ENCODE assay signal across 8 mouse cellular contexts in genomic region chr7:29211013-29211412, GRCm38 (mm10). TPM values are rescaled to one million over a fixed set of nuclear protein-coding genes. Genes with fewer than 3 reads are reported as not detected.
A peak's percentile ranks its signal among the peaks of the same experiment; 100 is the strongest.
DNase-seq lines count a peak whose midpoint lies in the region; ATAC-seq and TF ChIP-seq lines count a peak whose summit lies in the region.
"Not testable (repeated sequence)": the region's sequence is repeated elsewhere in the genome, so short reads cannot be mapped to it uniquely, and the experiment has no call there.

No protein-coding gene starts in this region.

- 0 out of 2 replicates have a peak overlapping the region, but pooled peaks have one; percentile 1 for H3K9ac ChIP-seq in CH12.LX (ENCODE audit: insufficient read depth, low read depth)
- H3K9ac ChIP-seq in forebrain, postnatal 0 days; lung, embryonic 14.5 days: not testable (repeated sequence)
- H3K9ac ChIP-seq in stomach, postnatal 0 days (ENCODE audit: low read length): peak overlapping the region; percentile 0; the same call in 1 of the 2 replicates

- H3K36me3 ChIP-seq in CH12.LX (replicated peaks in 1 of 2; ENCODE audit: control insufficient read depth in 1 of 2, insufficient read depth in 1 of 2, low read length in 1 of 2); forebrain, postnatal 0 days (ENCODE audit: insufficient read depth); hindbrain, embryonic 10.5 days; lung, embryonic 14.5 days (ENCODE audit: insufficient read depth); stomach, postnatal 0 days (ENCODE audit: control insufficient read depth, insufficient read depth, low read length): not testable (repeated sequence)

- not testable (repeated sequence) for H3K9me3 ChIP-seq in CH12.LX (replicated peaks; ENCODE audit: low read length); forebrain, postnatal 0 days (ENCODE audit: low read length); hindbrain, embryonic 10.5 days; lung, embryonic 14.5 days (ENCODE audit: low read depth, low read length); stomach, postnatal 0 days (ENCODE audit: control insufficient read depth, low read length)

- H3K27ac ChIP-seq in CH12.LX (ENCODE audit: insufficient read depth, low read depth): peak overlapping the region; percentile 47
- not testable (repeated sequence) for H3K27ac ChIP-seq in cerebellum, adult 2 months (ENCODE audit: insufficient read depth, low read length); forebrain, postnatal 0 days (ENCODE audit: low read depth, low read length)
- peak overlapping the region; percentile 62 for H3K27ac ChIP-seq in hindbrain, embryonic 10.5 days
- peak overlapping the region; percentile 80; the same call in 1 of the 2 replicates for H3K27ac ChIP-seq in lung, embryonic 14.5 days (ENCODE audit: low read depth)
- peak overlapping the region; percentile 69 for H3K27ac ChIP-seq in stomach, postnatal 0 days (replicated peaks)

- peak overlapping the region; percentile 9 for H3K4me2 ChIP-seq in CH12.LX (ENCODE audit: insufficient read depth, low read depth, poor library complexity, severe bottlenecking)
- H3K4me2 ChIP-seq in forebrain, postnatal 0 days (ENCODE audit: low read depth): peak overlapping the region; percentile 50
- peak overlapping the region; percentile 62 for H3K4me2 ChIP-seq in lung, embryonic 14.5 days
- peak overlapping the region; percentile 23 for H3K4me2 ChIP-seq in stomach, postnatal 0 days (replicated peaks; ENCODE audit: low read depth)

- H3K4me3 ChIP-seq in CH12.LX (replicated peaks in 1 of 3; ENCODE audit: low read depth in 2 of 3, low read length in 2 of 3, poor library complexity in 1 of 3): peak overlapping the region; percentile 40 to 52 (median 52)
- H3K4me3 ChIP-seq in cerebellum, adult 2 months (replicated peaks; ENCODE audit: insufficient read depth, low read depth, low read length): peak overlapping the region; percentile 46
- peak overlapping the region; percentile 27 for H3K4me3 ChIP-seq in forebrain, postnatal 0 days (ENCODE audit: low read depth, low read length)
- H3K4me3 ChIP-seq in hindbrain, embryonic 10.5 days: peak overlapping the region; percentile 48
- peak overlapping the region; percentile 33 for H3K4me3 ChIP-seq in lung, embryonic 14.5 days (ENCODE audit: low read depth, low read length)
- peak overlapping the region; percentile 24 for H3K4me3 ChIP-seq in stomach, postnatal 0 days (ENCODE audit: low read depth, low read length)

- TF ChIP-seq EP300 in CH12.LX (IDR thresholded peaks at IDR 0.05; ENCODE audit: low read length); stomach, postnatal 0 days (optimal IDR thresholded peaks at IDR 0.05): not testable (repeated sequence)

- ATAC-seq in forebrain, postnatal 0 days: 0 out of 2 replicates have a peak, but pooled peaks have one; percentile 7
- ATAC-seq in lung, embryonic 14.5 days (ENCODE audit: insufficient read depth): peak; percentile 11; the same call in 1 of the 2 replicates
- peak; percentile 74 for ATAC-seq in stomach, postnatal 0 days (ENCODE audit: low FRiP score, low TSS enrichment)

- not testable (repeated sequence) for H3K79me2 ChIP-seq in CH12.LX (replicated peaks; ENCODE audit: control insufficient read depth, extremely low read depth, insufficient read depth, poor library complexity, severe bottlenecking)

- in situ Hi-C loops in CH12.LX (cut with MboI; ENCODE audit: low pct_ligation_motif_present, low pct_unique_long_range_greater_than_20kb, low sequenced_read_pairs): loop anchor here (5.0 kb wide), 1 partner anchor 36 kb away; the partner anchor contains the start of gene 2200002D01Rik

- TF ChIP-seq RAD21 in CH12.LX (IDR thresholded peaks at IDR 0.05; ENCODE audit: low read depth, low read length): not testable (repeated sequence)

- not testable (repeated sequence) for TF ChIP-seq CTCF in CH12.LX (conservative IDR thresholded peaks at IDR 0.05 in 1 of 2, IDR thresholded peaks at IDR 0.05 in 1 of 2; ENCODE audit: low read depth in 2 of 2, low read length in 2 of 2); cerebellum, adult 2 months (IDR thresholded peaks at IDR 0.05; ENCODE audit: borderline replicate concordance, insufficient read depth, low read depth, low read length); forebrain, postnatal 0 days (IDR thresholded peaks at IDR 0.05; ENCODE audit: low read depth); lung, embryonic 14.5 days (IDR thresholded peaks at IDR 0.05; ENCODE audit: low read depth); stomach, postnatal 0 days (IDR thresholded peaks at IDR 0.05; ENCODE audit: low read depth)

- H3K27me3 ChIP-seq in CH12.LX (replicated peaks); cerebellum, adult 2 months (ENCODE audit: control insufficient read depth, insufficient read depth, low read length); forebrain, postnatal 0 days (ENCODE audit: insufficient read depth, low read length); lung, embryonic 14.5 days (ENCODE audit: insufficient read depth, low read length); stomach, postnatal 0 days (ENCODE audit: control insufficient read depth, insufficient read depth, low read length): not testable (repeated sequence)
- peaks cover 23% of the 10 kb centered on the region for H3K27me3 ChIP-seq in hindbrain, embryonic 10.5 days (ENCODE audit: insufficient read depth, poor library complexity, severe bottlenecking)

- peaks cover 0 to 10% of the 10 kb centered on the region in 2 experiments; a peak in 2 of 4 replicates for H3K4me1 ChIP-seq in CH12.LX (ENCODE audit: control insufficient read depth in 1 of 2, insufficient read depth in 2 of 2)
- H3K4me1 ChIP-seq in cerebellum, adult 2 months (ENCODE audit: control insufficient read depth, insufficient read depth, low read length); lung, embryonic 14.5 days (ENCODE audit: insufficient read depth); stomach, postnatal 0 days (replicated peaks; ENCODE audit: control insufficient read depth, insufficient read depth): not testable (repeated sequence)
- peaks cover 15% of the 10 kb centered on the region for H3K4me1 ChIP-seq in forebrain, postnatal 0 days (ENCODE audit: insufficient read depth)
- peaks cover 28% of the 10 kb centered on the region for H3K4me1 ChIP-seq in hindbrain, embryonic 10.5 days (replicated peaks)

- dilution Hi-C loops in CH12.LX (cut with MboI; ENCODE audit: extremely low pct_ligation_motif_present, extremely low pct_unique_long_range_greater_than_20kb, low sequenced_read_pairs): not testable (repeated sequence)

- not testable (repeated sequence) for TF ChIP-seq POLR2A in CH12.LX (IDR thresholded peaks at IDR 0.05; ENCODE audit: low read depth, low read length); cerebellum, adult 2 months (IDR thresholded peaks at IDR 0.05; ENCODE audit: borderline replicate concordance, insufficient read depth, low read length)

- DNase-seq in CH12.LX (ENCODE audit: extremely low read depth): peak; percentile 60
- DNase-seq in cerebellum, adult 2 months; forebrain, postnatal 0 days; hindbrain, embryonic 10.5 days (ENCODE audit: low spot score): not testable (repeated sequence)
- peak; percentile 70 to 78 for DNase-seq in kidney, postnatal 4 days
- peak; percentile 14 for DNase-seq in lung, embryonic 14.5 days
- DNase-seq in naive thymus-derived CD4-positive, alpha-beta T cell, adult 2 months (ENCODE audit: low read depth): peak; percentile 38
- DNase-seq in stomach, postnatal 0 days (ENCODE audit: low spot score): peak; percentile 59

- 22% methylated on average over 15 of the region's 15 CpGs for WGBS in cerebellum, adult 2 months
- WGBS in forebrain, postnatal 0 days: 28% methylated on average over 15 of the region's 15 CpGs
- 29% methylated on average over 14 of the region's 15 CpGs for WGBS in hindbrain, embryonic 10.5 days
- 22% methylated on average over 12 of the region's 15 CpGs for WGBS in lung, embryonic 14.5 days
- WGBS in stomach, postnatal 0 days: 15% methylated on average over 14 of the region's 15 CpGs

RNA-seq across cellular contexts. Expression of gene Catsperg1, which starts 2.8 kb away (rescaled TPM):
- 0.38 and 0.93 TPM in 2 replicates for total RNA-seq in CH12.LX (2012; rRNA removed)
- total RNA-seq in CH12.LX (2014; rRNA removed): 0.68 and 0.72 TPM in 2 replicates
- 1.4 and 2.0 TPM in 2 replicates for polyA plus RNA-seq in CH12.LX (2012; ENCODE audit: insufficient read length, low read depth)
- 1.0 and 1.2 TPM in 2 replicates for polyA plus RNA-seq in cerebellum, adult 2 months (2012; rRNA removed)
- total RNA-seq in forebrain, postnatal 0 days (2014; rRNA removed): 2.5 and 3.5 TPM in 2 replicates
- 0.75 and 2.3 TPM in 2 replicates for polyA plus RNA-seq in forebrain, postnatal 0 days (2015; fragmentation: Nextera tagmentation; extraction: Ambion mirVana)
- polyA plus RNA-seq in hindbrain, embryonic 10.5 days (2016; fragmentation: Nextera tagmentation; extraction: Ambion mirVana): 0.51 and 0.97 TPM in 2 replicates
- polyA plus RNA-seq in lung, embryonic 14.5 days (2014; fragmentation: Nextera tagmentation; extraction: Ambion mirVana): 0.57 and 0.87 TPM in 2 replicates
- 0.29 and 0.65 TPM in 2 replicates for polyA plus RNA-seq in stomach, postnatal 0 days (2015; fragmentation: Nextera tagmentation; extraction: Ambion mirVana)

RNA-seq across cellular contexts. Expression of gene Kcnk6, which starts 21.3 kb away (rescaled TPM):
- total RNA-seq in CH12.LX (2012; rRNA removed) (4.0 TPM in 2 replicates), CH12.LX (2014; rRNA removed) (1.2 and 2.2 TPM in 2 replicates)
- 1.2 and 1.9 TPM in 2 replicates for polyA plus RNA-seq in CH12.LX (2012; ENCODE audit: insufficient read length, low read depth)
- 0.57 and 0.62 TPM in 2 replicates for polyA plus RNA-seq in cerebellum, adult 2 months (2012; rRNA removed)
- total RNA-seq in forebrain, postnatal 0 days (2014; rRNA removed): 1.7 and 6.1 TPM in 2 replicates
- 0.88 and 0.97 TPM in 2 replicates for polyA plus RNA-seq in forebrain, postnatal 0 days (2015; fragmentation: Nextera tagmentation; extraction: Ambion mirVana)
- 0.76 and 0.97 TPM in 2 replicates for polyA plus RNA-seq in hindbrain, embryonic 10.5 days (2016; fragmentation: Nextera tagmentation; extraction: Ambion mirVana)
- 0.84 and 1.1 TPM in 2 replicates for polyA plus RNA-seq in lung, embryonic 14.5 days (2014; fragmentation: Nextera tagmentation; extraction: Ambion mirVana)
- polyA plus RNA-seq in stomach, postnatal 0 days (2015; fragmentation: Nextera tagmentation; extraction: Ambion mirVana): 2.4 and 3.0 TPM in 2 replicates

RNA-seq across cellular contexts. Expression of gene Yif1b, which starts 27.1 kb away (rescaled TPM):
- total RNA-seq in CH12.LX (2012; rRNA removed) (84.2 and 99.4 TPM in 2 replicates), CH12.LX (2014; rRNA removed) (61.6 and 69.4 TPM in 2 replicates)
- polyA plus RNA-seq in CH12.LX (2012; ENCODE audit: insufficient read length, low read depth): 61.0 and 63.0 TPM in 2 replicates
- polyA plus RNA-seq in cerebellum, adult 2 months (2012; rRNA removed): 131 and 143 TPM in 2 replicates
- total RNA-seq in forebrain, postnatal 0 days (2014; rRNA removed): 71.2 and 84.1 TPM in 2 replicates
- 97.7 and 100 TPM in 2 replicates for polyA plus RNA-seq in forebrain, postnatal 0 days (2015; fragmentation: Nextera tagmentation; extraction: Ambion mirVana)
- 110 and 115 TPM in 2 replicates for polyA plus RNA-seq in hindbrain, embryonic 10.5 days (2016; fragmentation: Nextera tagmentation; extraction: Ambion mirVana)
- polyA plus RNA-seq in lung, embryonic 14.5 days (2014; fragmentation: Nextera tagmentation; extraction: Ambion mirVana): 121 and 123 TPM in 2 replicates
- 62.8 and 74.1 TPM in 2 replicates for polyA plus RNA-seq in stomach, postnatal 0 days (2015; fragmentation: Nextera tagmentation; extraction: Ambion mirVana)

RNA-seq across cellular contexts. Expression of gene Psmd8, which starts 30.5 kb away (rescaled TPM):
- total RNA-seq in CH12.LX (2012; rRNA removed): 321 and 335 TPM in 2 replicates
- total RNA-seq in CH12.LX (2014; rRNA removed): 455 and 479 TPM in 2 replicates
- 308 and 348 TPM in 2 replicates for polyA plus RNA-seq in CH12.LX (2012; ENCODE audit: insufficient read length, low read depth)
- 239 and 249 TPM in 2 replicates for polyA plus RNA-seq in cerebellum, adult 2 months (2012; rRNA removed)
- 245 and 253 TPM in 2 replicates for total RNA-seq in forebrain, postnatal 0 days (2014; rRNA removed)
- polyA plus RNA-seq in forebrain, postnatal 0 days (2015; fragmentation: Nextera tagmentation; extraction: Ambion mirVana): 292 and 338 TPM in 2 replicates
- polyA plus RNA-seq in hindbrain, embryonic 10.5 days (2016; fragmentation: Nextera tagmentation; extraction: Ambion mirVana): 305 and 348 TPM in 2 replicates
- 284 and 285 TPM in 2 replicates for polyA plus RNA-seq in lung, embryonic 14.5 days (2014; fragmentation: Nextera tagmentation; extraction: Ambion mirVana)
- 262 and 269 TPM in 2 replicates for polyA plus RNA-seq in stomach, postnatal 0 days (2015; fragmentation: Nextera tagmentation; extraction: Ambion mirVana)

RNA-seq across cellular contexts. Expression of gene 2200002D01Rik, which starts 37.3 kb away (rescaled TPM):
- total RNA-seq in CH12.LX (2012; rRNA removed) (3.7 and 5.8 TPM in 2 replicates), CH12.LX (2014; rRNA removed) (not detected in 2 replicates)
- not detected in 2 replicates for polyA plus RNA-seq in CH12.LX (2012; ENCODE audit: insufficient read length, low read depth)
- polyA plus RNA-seq in cerebellum, adult 2 months (2012; rRNA removed): 0.38 and 0.48 TPM in 2 replicates
- 0.23 TPM in 1 of 2 replicates, not detected in the other for total RNA-seq in forebrain, postnatal 0 days (2014; rRNA removed)
- 0.67 and 0.82 TPM in 2 replicates for polyA plus RNA-seq in forebrain, postnatal 0 days (2015; fragmentation: Nextera tagmentation; extraction: Ambion mirVana)
- polyA plus RNA-seq in hindbrain, embryonic 10.5 days (2016; fragmentation: Nextera tagmentation; extraction: Ambion mirVana): 6.9 and 7.4 TPM in 2 replicates
- 4.6 and 4.7 TPM in 2 replicates for polyA plus RNA-seq in lung, embryonic 14.5 days (2014; fragmentation: Nextera tagmentation; extraction: Ambion mirVana)
- polyA plus RNA-seq in stomach, postnatal 0 days (2015; fragmentation: Nextera tagmentation; extraction: Ambion mirVana): 192 and 201 TPM in 2 replicates

Comparison
In these comparisons a context has a peak if more than half of its experiments do, and no peak if none do; other contexts are left out.
1. H3K4me2 ChIP-seq: peak in every context shown above with its lines; median percentile 62 in lung, embryonic 14.5 days; 50 in forebrain, postnatal 0 days; 23 in stomach, postnatal 0 days; 9 in CH12.LX.
2. ATAC-seq: peak in every context shown above with its lines; median percentile 74 in stomach, postnatal 0 days; 11 in lung, embryonic 14.5 days; 7 in forebrain, postnatal 0 days.